8 mouse cellular contexts compared by ENCODE assay signal in genomic region chr13:63719351-63720207, GRCm38 (mm10).
DNase-seq lines count a peak whose midpoint lies in the region; ATAC-seq and TF ChIP-seq lines count a peak whose summit lies in the region.

No protein-coding gene starts in this region.

- peak; percentile 15 for DNase-seq in kidney, adult 9 months
- no peak for DNase-seq in kidney, adult 11 months
- DNase-seq in heart, postnatal 0 days (ENCODE audit: low spot score), result peak; percentile 13
- peak; percentile 10 for DNase-seq in liver, adult 2 months (ENCODE audit: extremely low read depth, low read depth, low spot score)
- peak; percentile 66 for DNase-seq in midbrain, postnatal 0 days (ENCODE audit: low spot score)
- DNase-seq in adrenal gland, postnatal 10 days, result no peak
- no peak for DNase-seq in B cell, adult 2 months
- DNase-seq in cerebellum, adult 8-10 months, result no peak

- H3K4me1 ChIP-seq in heart, postnatal 0 days (ENCODE audit: control insufficient read depth, insufficient read depth), result peaks cover 17% of the 10 kb centered on the region; the same call in 1 of the 2 replicates
- no peaks in the 10 kb centered on the region for H3K4me1 ChIP-seq in liver, adult 2 months (ENCODE audit: control insufficient read depth, insufficient read depth, low read length)
- H3K4me1 ChIP-seq in midbrain, postnatal 0 days (ENCODE audit: insufficient read depth, low read length), result no peaks in the 10 kb centered on the region

- H3K79me2 ChIP-seq in liver, adult 2 months (ENCODE audit: control insufficient read depth, insufficient read depth, low read length), result no peaks in the 10 kb centered on the region

- no peaks in the 10 kb centered on the region for H3K36me3 ChIP-seq in heart, postnatal 0 days (replicated peaks; ENCODE audit: control insufficient read depth, insufficient read depth, low read length)
- H3K36me3 ChIP-seq in liver, adult 2 months (ENCODE audit: control insufficient read depth, insufficient read depth, low read length), result no peaks in the 10 kb centered on the region
- H3K36me3 ChIP-seq in midbrain, postnatal 0 days (ENCODE audit: insufficient read depth, low read length), result no peaks in the 10 kb centered on the region

- WGBS in heart, postnatal 0 days, result 33% methylated on average over 8 of the region's 8 CpGs
- 56% methylated on average over 8 of the region's 8 CpGs for WGBS in liver, adult 2 months
- WGBS in midbrain, postnatal 0 days, result 26% methylated on average over 8 of the region's 8 CpGs

- H3K9me3 ChIP-seq in heart, postnatal 0 days (replicated peaks; ENCODE audit: control insufficient read depth, low read length), result no peaks in the 10 kb centered on the region
- no peaks in the 10 kb centered on the region for H3K9me3 ChIP-seq in midbrain, postnatal 0 days (ENCODE audit: low read length)

- H3K27ac ChIP-seq in heart, postnatal 0 days (ENCODE audit: low read depth), result no peak overlapping the region
- H3K27ac ChIP-seq in liver, adult 2 months (replicated peaks; ENCODE audit: insufficient read depth, low read depth, low read length), result no peak overlapping the region
- H3K27ac ChIP-seq in midbrain, postnatal 0 days (ENCODE audit: low read depth, low read length), result no peak overlapping the region

- H3K27me3 ChIP-seq in heart, postnatal 0 days (ENCODE audit: control insufficient read depth, insufficient read depth, low read length), result no peaks in the 10 kb centered on the region
- no peaks in the 10 kb centered on the region for H3K27me3 ChIP-seq in liver, adult 2 months (ENCODE audit: control insufficient read depth, insufficient read depth, low read length)
- H3K27me3 ChIP-seq in midbrain, postnatal 0 days (ENCODE audit: insufficient read depth, low read length), result no peaks in the 10 kb centered on the region

- no peak for TF ChIP-seq EP300 in heart, postnatal 0 days (IDR thresholded peaks at IDR 0.05; ENCODE audit: low read depth)

- H3K4me2 ChIP-seq in heart, postnatal 0 days (ENCODE audit: low read depth, low read length), result no peak overlapping the region
- no peak overlapping the region for H3K4me2 ChIP-seq in midbrain, postnatal 0 days (ENCODE audit: low read depth, low read length, poor library complexity, severe bottlenecking)

- H3K9ac ChIP-seq in heart, postnatal 0 days (replicated peaks; ENCODE audit: low read depth, low read length), result no peak overlapping the region
- no peak overlapping the region for H3K9ac ChIP-seq in liver, adult 2 months (ENCODE audit: low read depth, low read length)
- no peak overlapping the region for H3K9ac ChIP-seq in midbrain, postnatal 0 days (replicated peaks; ENCODE audit: low read length, poor library complexity, severe bottlenecking)

- no peak for TF ChIP-seq CTCF in heart, postnatal 0 days (IDR thresholded peaks at IDR 0.05; ENCODE audit: low read depth)
- no peak for TF ChIP-seq CTCF in liver, adult 2 months (IDR thresholded peaks at IDR 0.05; ENCODE audit: low read depth, low read length)
- no peak for TF ChIP-seq CTCF in midbrain, postnatal 0 days (IDR thresholded peaks at IDR 0.05)

- no peak overlapping the region for H3K4me3 ChIP-seq in heart, postnatal 0 days (ENCODE audit: low read depth, low read length)
- H3K4me3 ChIP-seq in liver, adult 2 months (ENCODE audit: insufficient read depth, low read depth, low read length), result no peak overlapping the region
- H3K4me3 ChIP-seq in midbrain, postnatal 0 days (ENCODE audit: low read depth, low read length), result no peak overlapping the region

- peak; percentile 51 for ATAC-seq in heart, postnatal 0 days (ENCODE audit: insufficient read depth, low read depth)
- ATAC-seq in midbrain, postnatal 0 days (ENCODE audit: low FRiP score), result 0 out of 2 replicates have a peak, but pooled peaks have one; percentile 44

- TF ChIP-seq POLR2A in liver, adult 2 months (IDR thresholded peaks at IDR 0.05; ENCODE audit: extremely low read depth, insufficient read depth, low read length), result no peak

Comparison
In these comparisons a context has a peak if more than half of its experiments do, and no peak if none do; other contexts are left out.
1. DNase-seq: peak in kidney, adult 9 months (single experiment), heart, postnatal 0 days (single experiment), liver, adult 2 months (single experiment) and midbrain, postnatal 0 days (single experiment); none in kidney, adult 11 months (single experiment), adrenal gland, postnatal 10 days (single experiment), B cell, adult 2 months (0 of 2) and cerebellum, adult 8-10 months (single experiment).